Mouse (Mus musculus) bone marrow, adult 2 months (tissue): Measurements from ENCODE around the gene Psmb9. TPM values are rescaled to one million over a fixed set of nuclear protein-coding genes. Genes with fewer than 3 reads are reported as not detected.

Source experiments
- H3K27ac ChIP-seq: fragments of 200-500 bp; 2 replicates; pipeline ENCODE4 v1.5.1; 2012; ENCODE audit warnings: low read depth, mild to moderate bottlenecking, control low read depth, inconsistent platforms, low read length; ENCODE audit not compliant: control insufficient read depth, poor library complexity, insufficient read depth
- H3K4me1 ChIP-seq: fragments of 200-500 bp; 2 replicates; pipeline ENCODE4 v1.6.1; 2011; ENCODE audit warnings: low read length; ENCODE audit not compliant: control insufficient read depth, insufficient read depth
- H3K4me3 ChIP-seq: fragments of 200-500 bp; replicated peaks from 2 replicates; pipeline ENCODE3; 2011; ENCODE audit warnings: mild to moderate bottlenecking, low read depth, low read length, control low read depth; ENCODE audit not compliant: control insufficient read depth
- CTCF ChIP-seq: fragments of 200-500 bp; IDR thresholded peaks from 2 replicates; pipeline ENCODE4 v1.5.1; 2011; ENCODE audit warnings: low read length, control low read depth; ENCODE audit not compliant: control insufficient read depth, insufficient read depth
- POLR2A ChIP-seq: fragments of 200-500 bp; IDR thresholded peaks from 2 replicates; pipeline ENCODE4 v1.6.1; 2011; ENCODE audit warnings: low read depth, mild to moderate bottlenecking, control low read depth, low read length, borderline replicate concordance; ENCODE audit not compliant: control insufficient read depth
- WGBS: fragments of 180-500 bp; shearing (Covaris S2); methylation state at CpG from one replicate; pipeline ENCODE4 v1.1.7; 2018; 5-methylcytosine and 5-hydroxymethylcytosine counted together
- polyA plus RNA-seq: library from polyadenylated mRNA; stranded (reverse); fragments of >200 nt; gene quantifications from 2 replicates; pipeline ENCODE4 v1.2.4, GENCODE M21; 2011; ENCODE audit warnings: low replicate concordance; ENCODE audit not compliant: missing spikeins, insufficient read depth, insufficient read length

Psmb9 gene
- polyA plus RNA-seq, 1 experiment, result 156 TPM

- Histone ChIP-seq H3K27ac (no peak overlapping the region), H3K4me3 (no peak overlapping the region), H3K4me1 (peaks cover 4% of the 10 kb centered on the region; the same call in 1 of the 2 replicates)
- 67% methylated on average over 3 of the region's 3 CpGs for WGBS
- no peak for TF ChIP-seq CTCF
- TF ChIP-seq POLR2A, result no peak
These were observed 53.1 kb downstream of the Psmb9 start for GRCm38 (mm10) chr17:34134451-34134850.

DNA sequence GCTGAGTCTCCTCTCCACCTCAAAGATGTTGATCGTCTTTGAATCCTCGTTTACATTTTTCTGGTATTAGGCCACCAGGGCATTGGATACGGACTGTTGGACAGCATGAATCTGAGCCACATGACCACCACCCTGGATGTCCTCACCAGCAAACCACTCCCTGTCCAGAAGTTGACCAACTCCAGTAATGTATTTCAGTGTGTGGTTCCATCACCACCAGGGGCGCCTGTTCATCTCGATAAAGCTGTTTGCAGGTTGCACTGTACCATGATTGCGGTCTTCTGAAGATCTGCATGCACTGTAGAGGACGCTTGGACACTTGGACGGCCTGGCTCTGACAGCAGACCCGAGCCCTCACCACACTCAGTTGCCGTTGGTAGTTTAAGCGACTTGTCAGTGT is 54.3 kb downstream of the Psmb9 start:
- TF ChIP-seq POLR2A (no peak), CTCF (peak; percentile 32; the same call in 1 of the 2 replicates)
- 73% methylated on average over 11 of the region's 11 CpGs for WGBS
- Histone ChIP-seq H3K4me1 (peaks cover 8% of the 10 kb centered on the region; the same call in 1 of the 2 replicates), H3K4me3 (no peak overlapping the region), H3K27ac (no peak overlapping the region)

Other genes with a start within 250 kb of the Psmb9 start
- 75.9 and 89.6 TPM in 2 replicates for gene Pfdn6, start 247.4 kb downstream of the Psmb9 start, polyA plus RNA-seq
- 20.4 and 21.4 TPM in 2 replicates for gene Wdr46, start 247.1 kb downstream of the Psmb9 start, polyA plus RNA-seq
- gene B3galt4, start 236.3 kb downstream of the Psmb9 start, polyA plus RNA-seq, result 1.9 and 4.1 TPM in 2 replicates
- 13.7 and 23.1 TPM in 2 replicates for gene Vps52, start 232.0 kb downstream of the Psmb9 start, polyA plus RNA-seq
- 1,108 and 1,335 TPM in 2 replicates for gene Rps18, start 231.8 kb downstream of the Psmb9 start, polyA plus RNA-seq
- gene H2-K1, start 187.4 kb downstream of the Psmb9 start, polyA plus RNA-seq, result 698 and 1,240 TPM in 2 replicates
- gene Ring1, start 163.1 kb downstream of the Psmb9 start, polyA plus RNA-seq, result 9.0 and 35.7 TPM in 2 replicates
- gene H2-Ke6, start 159.7 kb downstream of the Psmb9 start, polyA plus RNA-seq, result 120 and 165 TPM in 2 replicates
- 51.4 and 84.6 TPM in 2 replicates for gene Slc39a7, start 156.1 kb downstream of the Psmb9 start, polyA plus RNA-seq
- gene Rxrb, start 156.0 kb downstream of the Psmb9 start, polyA plus RNA-seq, result 36.0 and 70.9 TPM in 2 replicates
- 10.7 and 12.6 TPM in 2 replicates for gene Col11a2, start 148.3 kb downstream of the Psmb9 start, polyA plus RNA-seq
- gene H2-Oa, start 95.4 kb downstream of the Psmb9 start, polyA plus RNA-seq, result 3.9 and 6.3 TPM in 2 replicates
- gene H2-DMa, start 68.2 kb downstream of the Psmb9 start, polyA plus RNA-seq, result 14.2 and 38.5 TPM in 2 replicates
- 118 and 172 TPM in 2 replicates for gene Brd2, start 65.1 kb downstream of the Psmb9 start, polyA plus RNA-seq
- gene H2-DMb2, start 44.5 kb downstream of the Psmb9 start, polyA plus RNA-seq, result 24.3 and 38.9 TPM in 2 replicates
- 42.1 and 59.8 TPM in 2 replicates for gene H2-DMb1, start 34.7 kb downstream of the Psmb9 start, polyA plus RNA-seq
- 34.1 and 55.9 TPM in 2 replicates for gene Tap1, start 211 bp downstream of the Psmb9 start, polyA plus RNA-seq
- gene Psmb8, start 10.0 kb upstream of the Psmb9 start, polyA plus RNA-seq, result 35.3 and 68.8 TPM in 2 replicates
- 50.7 and 54.8 TPM in 2 replicates for gene Tap2, start 15.8 kb upstream of the Psmb9 start, polyA plus RNA-seq
- 30.9 and 72.2 TPM in 2 replicates for gene H2-Ob, start 51.1 kb upstream of the Psmb9 start, polyA plus RNA-seq
- 73.7 and 175 TPM in 2 replicates for gene H2-Ab1, start 69.9 kb upstream of the Psmb9 start, polyA plus RNA-seq
- 65.0 and 143 TPM in 2 replicates for gene H2-Aa, start 100.1 kb upstream of the Psmb9 start, polyA plus RNA-seq
- 32.6 and 82.7 TPM in 2 replicates for gene H2-Eb1, start 118.1 kb upstream of the Psmb9 start, polyA plus RNA-seq
- gene H2-Eb2, start 137.9 kb upstream of the Psmb9 start, polyA plus RNA-seq, result 0.29 and 0.60 TPM in 2 replicates
- 1.1 and 1.8 TPM in 2 replicates for gene Btnl2, start 167.1 kb upstream of the Psmb9 start, polyA plus RNA-seq
- not detected in 2 replicates for gene Btnl1, start 189.4 kb upstream of the Psmb9 start, polyA plus RNA-seq
- 0.92 and 3.7 TPM in 2 replicates for gene BC051142, start 211.1 kb upstream of the Psmb9 start, polyA plus RNA-seq